Mouse (Mus musculus) intestine, embryonic 15.5 days (tissue): Measurements from ENCODE around the gene Gpt2. TPM values are rescaled to one million over a fixed set of nuclear protein-coding genes. Genes with fewer than 3 reads are reported as not detected.

ENCODE experiments used
- ATAC-seq: fragments of 200-750 bp; cut with Nextera tagmentation; 2 replicates; pipeline ENCODE4 v1.8.0; 2017; ENCODE audit warnings: moderate TSS enrichment, moderate library complexity
- H3K27ac ChIP-seq: fragments of 300-500 bp; sonication (generic); 2 replicates; pipeline ENCODE4 v1.5.1; 2015; ENCODE audit warnings: mild to moderate bottlenecking, inconsistent platforms
- H3K27me3 ChIP-seq: fragments of 300-500 bp; sonication (generic); replicated peaks from 2 replicates; pipeline ENCODE4 v1.6.1; 2015; ENCODE audit warnings: inconsistent platforms
- H3K36me3 ChIP-seq: fragments of 300-500 bp; sonication (generic); 2 replicates; pipeline ENCODE4 v1.6.1; 2015; ENCODE audit warnings: inconsistent platforms
- H3K4me1 ChIP-seq: fragments of 300-500 bp; sonication (generic); replicated peaks from 2 replicates; pipeline ENCODE4 v1.6.1; 2015; ENCODE audit warnings: inconsistent platforms
- H3K4me2 ChIP-seq: fragments of 300-500 bp; sonication (generic); replicated peaks from 2 replicates; pipeline ENCODE4 v1.6.1; 2015; ENCODE audit warnings: mild to moderate bottlenecking, inconsistent platforms
- H3K4me3 ChIP-seq: fragments of 300-500 bp; sonication (generic); replicated peaks from 2 replicates; pipeline ENCODE4 v1.5.1; 2015; ENCODE audit warnings: inconsistent platforms
- H3K9ac ChIP-seq: fragments of 300-500 bp; sonication (generic); 2 replicates; pipeline ENCODE4 v1.6.1; 2015; ENCODE audit warnings: inconsistent platforms
- H3K9me3 ChIP-seq: fragments of 300-500 bp; sonication (generic); 2 replicates; pipeline ENCODE4 v1.6.1; 2016; ENCODE audit warnings: inconsistent platforms
- WGBS: fragments of 180-500 bp; shearing (Covaris S2); methylation state at CpG from one replicate; pipeline ENCODE4 v1.1.7; 2015; 5-methylcytosine and 5-hydroxymethylcytosine counted together
- polyA plus RNA-seq: library from polyadenylated mRNA; unstranded; fragments of >200 nt; fragmentation: Nextera tagmentation; extraction: Ambion mirVana; gene quantifications from 2 replicates; pipeline ENCODE4 v1.2.1, GENCODE M21; 2015

Gpt2 gene
- polyA plus RNA-seq, 1 experiment from 2014 or later: 17.0 TPM

DNA sequence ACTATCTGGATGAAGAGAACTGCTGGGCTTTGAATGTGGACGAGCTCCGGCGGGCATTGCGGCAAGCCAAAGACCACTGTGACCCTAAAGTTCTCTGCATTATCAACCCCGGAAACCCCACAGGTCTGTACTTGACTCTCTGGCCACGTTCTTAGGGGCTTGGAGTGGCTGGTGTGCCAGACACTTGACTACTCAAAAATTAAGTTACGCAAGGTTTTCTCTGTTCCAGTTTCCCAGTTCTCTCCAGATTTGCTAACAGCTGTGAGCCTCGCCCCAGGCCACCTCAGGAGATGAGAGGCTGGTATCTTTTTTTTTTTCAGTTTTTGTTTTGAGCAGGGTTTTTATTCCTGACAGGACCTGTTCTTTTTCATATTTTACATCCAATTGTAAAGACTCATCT, 19.9 kb downstream of the Gpt2 start:
- no peaks in the 10 kb centered on the region for H3K36me3 ChIP-seq
- no peak overlapping the region for H3K4me3 ChIP-seq
- H3K27ac ChIP-seq: no peak overlapping the region
- 90% methylated on average over 8 of the region's 8 CpGs for WGBS
- ATAC-seq: no peak
- no peaks in the 10 kb centered on the region for H3K9me3 ChIP-seq
- H3K9ac ChIP-seq: no peak overlapping the region
- no peak overlapping the region for H3K4me2 ChIP-seq
- no peaks in the 10 kb centered on the region for H3K4me1 ChIP-seq
- H3K27me3 ChIP-seq: no peaks in the 10 kb centered on the region

GRCm38 (mm10) chr8:85513283-85513682, 20.9 kb downstream of the Gpt2 start:
- ATAC-seq: no peak
- H3K36me3 ChIP-seq: no peaks in the 10 kb centered on the region
- H3K9ac ChIP-seq: no peak overlapping the region
- no peaks in the 10 kb centered on the region for H3K9me3 ChIP-seq
- no peak overlapping the region for H3K4me3 ChIP-seq
- WGBS: 80% methylated on average over 4 of the region's 4 CpGs
- no peak overlapping the region for H3K27ac ChIP-seq
- no peaks in the 10 kb centered on the region for H3K4me1 ChIP-seq
- no peaks in the 10 kb centered on the region for H3K27me3 ChIP-seq
- no peak overlapping the region for H3K4me2 ChIP-seq

DNA sequence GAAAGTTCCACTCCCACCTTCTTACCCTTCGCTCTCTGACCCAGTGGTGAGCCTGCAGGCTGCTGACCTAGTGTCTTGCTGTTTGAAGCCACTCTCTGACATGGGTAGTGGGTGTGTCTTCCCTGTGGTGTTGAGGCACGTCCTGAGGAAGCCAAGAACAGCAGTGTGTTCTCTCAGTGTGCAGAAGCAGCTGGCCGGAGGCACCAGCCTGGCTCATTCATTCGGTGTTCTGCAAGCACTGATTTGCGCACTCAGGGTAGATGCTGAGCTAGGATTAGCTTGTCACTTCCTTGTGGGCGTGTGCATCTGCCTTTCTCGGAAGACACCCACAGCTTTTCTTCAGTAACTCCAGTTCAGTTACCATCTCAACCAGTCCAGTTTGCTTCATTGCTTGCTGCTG, 23.0 kb downstream of the Gpt2 start:
- WGBS: 75% methylated on average over 7 of the region's 7 CpGs
- no peaks in the 10 kb centered on the region for H3K27me3 ChIP-seq
- H3K27ac ChIP-seq: no peak overlapping the region
- no peaks in the 10 kb centered on the region for H3K4me1 ChIP-seq
- H3K9me3 ChIP-seq: no peaks in the 10 kb centered on the region
- no peak for ATAC-seq
- no peak overlapping the region for H3K4me3 ChIP-seq
- peaks cover 4% of the 10 kb centered on the region; the same call in 1 of the 2 replicates for H3K36me3 ChIP-seq
- H3K9ac ChIP-seq: no peak overlapping the region
- H3K4me2 ChIP-seq: no peak overlapping the region

DNA sequence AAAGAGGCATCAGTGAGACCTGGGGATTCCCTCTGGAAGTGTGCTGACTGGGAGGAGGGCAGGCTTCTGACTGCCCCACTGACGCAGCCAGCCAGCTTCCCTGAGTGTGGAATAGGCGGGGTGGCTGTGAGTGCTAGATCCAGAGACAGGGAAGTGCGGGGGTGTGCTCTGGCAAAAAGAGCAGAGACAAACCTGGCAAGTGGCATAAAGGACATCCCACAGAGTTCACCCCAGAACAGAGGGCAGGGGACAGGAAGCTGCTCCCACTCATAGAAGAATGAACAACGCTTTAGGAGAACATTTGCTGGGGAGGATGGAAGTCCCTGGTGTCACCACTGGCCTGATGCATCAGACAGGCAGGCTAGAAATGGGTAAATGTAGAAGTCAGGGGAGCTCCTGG, 25.0 kb downstream of the Gpt2 start:
- H3K4me2 ChIP-seq: no peak overlapping the region
- H3K4me3 ChIP-seq: no peak overlapping the region
- no peak overlapping the region for H3K9ac ChIP-seq
- no peak overlapping the region for H3K27ac ChIP-seq
- H3K36me3 ChIP-seq: peaks cover 4% of the 10 kb centered on the region; the same call in 1 of the 2 replicates
- H3K4me1 ChIP-seq: no peaks in the 10 kb centered on the region
- WGBS: 85% methylated on average over 4 of the region's 4 CpGs
- no peaks in the 10 kb centered on the region for H3K9me3 ChIP-seq
- no peak for ATAC-seq
- no peaks in the 10 kb centered on the region for H3K27me3 ChIP-seq

DNA sequence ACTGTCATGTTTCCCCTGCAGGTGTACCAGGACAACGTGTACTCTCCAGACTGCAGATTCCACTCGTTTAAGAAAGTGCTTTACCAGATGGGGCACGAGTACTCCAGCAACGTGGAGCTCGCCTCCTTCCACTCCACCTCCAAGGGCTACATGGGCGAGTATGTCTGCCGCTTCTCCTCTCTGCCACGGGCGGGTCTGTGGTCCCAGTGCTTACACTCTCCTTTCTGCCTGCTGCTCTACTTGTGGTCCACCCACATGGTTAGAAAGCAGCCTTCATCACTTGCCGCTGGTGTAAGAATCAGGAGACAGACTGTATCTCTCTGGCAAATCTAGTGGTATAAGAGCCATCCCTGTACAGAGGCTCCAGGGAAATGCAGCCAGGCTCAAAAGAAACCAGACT, 25.6 kb downstream of the Gpt2 start:
- H3K4me3 ChIP-seq: no peak overlapping the region
- WGBS: 93% methylated on average over 10 of the region's 10 CpGs

GRCm38 (mm10) chr8:85520586-85520985, 28.2 kb downstream of the Gpt2 start:
- no peaks in the 10 kb centered on the region for H3K27me3 ChIP-seq
- H3K4me3 ChIP-seq: no peak overlapping the region
- 94% methylated on average over 4 of the region's 4 CpGs for WGBS
- H3K27ac ChIP-seq: no peak overlapping the region
- peaks cover 4% of the 10 kb centered on the region; the same call in 1 of the 2 replicates for H3K36me3 ChIP-seq
- no peak overlapping the region for H3K4me2 ChIP-seq
- H3K9me3 ChIP-seq: no peaks in the 10 kb centered on the region
- no peak for ATAC-seq
- H3K9ac ChIP-seq: no peak overlapping the region
- no peaks in the 10 kb centered on the region for H3K4me1 ChIP-seq

More for the DNA sequence above, 25.6 kb downstream of the Gpt2 start:
- no peaks in the 10 kb centered on the region for H3K4me1 ChIP-seq
- no peak for ATAC-seq
- H3K27ac ChIP-seq: no peak overlapping the region
- H3K9me3 ChIP-seq: no peaks in the 10 kb centered on the region
- H3K27me3 ChIP-seq: no peaks in the 10 kb centered on the region
- H3K36me3 ChIP-seq: peaks cover 4% of the 10 kb centered on the region; the same call in 1 of the 2 replicates
- no peak overlapping the region for H3K4me2 ChIP-seq
- H3K9ac ChIP-seq: no peak overlapping the region

GRCm38 (mm10) chr8:85521332-85521731, 29.0 kb downstream of the Gpt2 start:
- H3K4me3 ChIP-seq: no peak overlapping the region
- WGBS: 89% methylated on average over 8 of the region's 8 CpGs
- H3K27me3 ChIP-seq: no peaks in the 10 kb centered on the region

GRCm38 (mm10) chr8:85524086-85524485, 31.7 kb downstream of the Gpt2 start:
- H3K36me3 ChIP-seq: peaks cover 4% of the 10 kb centered on the region; the same call in 1 of the 2 replicates
- no peak for ATAC-seq
- H3K9me3 ChIP-seq: no peaks in the 10 kb centered on the region
- H3K4me1 ChIP-seq: no peaks in the 10 kb centered on the region
- H3K27ac ChIP-seq: no peak overlapping the region
- no peaks in the 10 kb centered on the region for H3K27me3 ChIP-seq
- H3K4me2 ChIP-seq: no peak overlapping the region
- no peak overlapping the region for H3K4me3 ChIP-seq
- WGBS: 93% methylated on average over 7 of the region's 7 CpGs
- H3K9ac ChIP-seq: no peak overlapping the region

More at GRCm38 (mm10) chr8:85521332-85521731, 29.0 kb downstream of the Gpt2 start:
- Histone ChIP-seq H3K9me3 (no peaks in the 10 kb centered on the region), H3K36me3 (peaks cover 4% of the 10 kb centered on the region; the same call in 1 of the 2 replicates), H3K4me1 (no peaks in the 10 kb centered on the region), H3K9ac (no peak overlapping the region), H3K4me2 (no peak overlapping the region), H3K27ac (no peak overlapping the region)
- ATAC-seq: no peak

DNA sequence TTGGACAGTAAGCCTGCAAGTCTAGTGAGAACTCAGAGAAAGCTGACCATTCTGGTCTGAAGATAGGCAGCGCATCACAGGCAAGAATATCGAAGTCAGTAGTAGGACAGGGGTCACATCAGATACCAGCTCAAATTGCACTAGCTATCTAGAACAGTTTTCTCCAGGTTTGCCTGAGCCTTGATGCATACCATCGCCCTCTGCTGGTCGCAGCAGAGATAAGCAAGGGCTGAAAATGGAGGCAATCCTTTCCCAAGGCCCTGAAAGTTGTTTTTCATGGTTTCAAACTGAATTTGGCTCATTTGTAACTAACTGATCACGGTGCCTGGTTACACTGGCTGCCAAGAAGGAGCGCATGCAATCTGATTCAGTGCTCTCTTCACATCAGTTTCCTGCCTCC, 33.7 kb downstream of the Gpt2 start:
- no peaks in the 10 kb centered on the region for H3K4me1 ChIP-seq
- no peaks in the 10 kb centered on the region for H3K27me3 ChIP-seq
- no peak overlapping the region for H3K27ac ChIP-seq
- H3K9ac ChIP-seq: no peak overlapping the region
- no peaks in the 10 kb centered on the region for H3K9me3 ChIP-seq
- 0 out of 2 replicates have a peak, but pooled peaks have one; percentile 25 for ATAC-seq
- H3K36me3 ChIP-seq: no peaks in the 10 kb centered on the region
- no peak overlapping the region for H3K4me2 ChIP-seq
- no peak overlapping the region for H3K4me3 ChIP-seq
- WGBS: 34% methylated on average over 6 of the region's 6 CpGs

GRCm38 (mm10) chr8:85528959-85529358, 36.6 kb downstream of the Gpt2 start:
- no peak overlapping the region for H3K4me2 ChIP-seq
- H3K27me3 ChIP-seq: no peaks in the 10 kb centered on the region
- H3K4me1 ChIP-seq: no peaks in the 10 kb centered on the region
- 65% methylated on average over 3 of the region's 3 CpGs for WGBS
- no peak overlapping the region for H3K27ac ChIP-seq
- H3K36me3 ChIP-seq: no peaks in the 10 kb centered on the region
- H3K9ac ChIP-seq: no peak overlapping the region
- no peak overlapping the region for H3K4me3 ChIP-seq
- no peak for ATAC-seq
- H3K9me3 ChIP-seq: no peaks in the 10 kb centered on the region

- ATAC-seq: no peak
- no peak overlapping the region for H3K9ac ChIP-seq
- H3K36me3 ChIP-seq: 0 out of 2 replicates have a peak, but pooled peaks cover 4% of the 10 kb centered on the region
- no peaks in the 10 kb centered on the region for H3K27me3 ChIP-seq
- H3K9me3 ChIP-seq: no peaks in the 10 kb centered on the region
- H3K27ac ChIP-seq: no peak overlapping the region
- no peaks in the 10 kb centered on the region for H3K4me1 ChIP-seq
- no peak overlapping the region for H3K4me3 ChIP-seq
- no peak overlapping the region for H3K4me2 ChIP-seq
- WGBS: 88% methylated on average over 1 of the region's 1 CpGs
Measured at GRCm38 (mm10) chr8:85530717-85531116, 38.3 kb downstream of the Gpt2 start.

GRCm38 (mm10) chr8:85531471-85531870, 39.1 kb downstream of the Gpt2 start:
- Histone ChIP-seq H3K4me3 (no peak overlapping the region), H3K27ac (no peak overlapping the region), H3K9me3 (no peaks in the 10 kb centered on the region), H3K4me1 (no peaks in the 10 kb centered on the region), H3K27me3 (no peaks in the 10 kb centered on the region), H3K9ac (no peak overlapping the region), H3K36me3 (peaks cover 6% of the 10 kb centered on the region; the same call in 1 of the 2 replicates), H3K4me2 (no peak overlapping the region)
- no peak for ATAC-seq
- 71% methylated on average over 3 of the region's 3 CpGs for WGBS

GRCm38 (mm10) chr8:85532843-85533242, 40.5 kb downstream of the Gpt2 start:
- Histone ChIP-seq H3K27me3 (no peaks in the 10 kb centered on the region), H3K36me3 (peaks cover 9% of the 10 kb centered on the region), H3K9me3 (no peaks in the 10 kb centered on the region), H3K9ac (no peak overlapping the region), H3K4me2 (no peak overlapping the region), H3K27ac (no peak overlapping the region), H3K4me1 (no peaks in the 10 kb centered on the region), H3K4me3 (no peak overlapping the region)
- WGBS: 89% methylated on average over 4 of the region's 4 CpGs
- no peak for ATAC-seq
